Mouse (Mus musculus) forebrain, embryonic 12.5 days (tissue): ENCODE measurements around the gene Scube1. TPM values are rescaled to one million over a fixed set of nuclear protein-coding genes. Genes with fewer than 3 reads are reported as not detected.

ENCODE experiments used
- ATAC-seq: fragments of 200-750 bp; cut with Nextera tagmentation; 2 replicates; pipeline ENCODE4 v1.8.0; 2017; ENCODE audit warnings: moderate TSS enrichment; ENCODE audit not compliant: low FRiP score
- H3K27ac ChIP-seq: fragments of 300-500 bp; sonication (generic); 2 replicates; pipeline ENCODE4 v1.5.1; 2016; ENCODE audit warnings: mild to moderate bottlenecking
- H3K27me3 ChIP-seq: fragments of 300-500 bp; sonication (generic); 2 replicates; pipeline ENCODE4 v1.6.1; 2016; ENCODE audit warnings: mild to moderate bottlenecking
- H3K36me3 ChIP-seq: fragments of 300-500 bp; sonication (generic); replicated peaks from 2 replicates; pipeline ENCODE4 v1.6.1; 2016; ENCODE audit warnings: mild to moderate bottlenecking
- H3K4me1 ChIP-seq: fragments of 300-500 bp; sonication (generic); 2 replicates; pipeline ENCODE4 v1.6.1; 2016
- H3K4me2 ChIP-seq: fragments of 300-500 bp; sonication (generic); 2 replicates; pipeline ENCODE4 v1.6.1; 2016; ENCODE audit warnings: mild to moderate bottlenecking, moderate library complexity
- H3K4me3 ChIP-seq: fragments of 300-500 bp; sonication (generic); replicated peaks from 2 replicates; pipeline ENCODE4 v1.5.1; 2016; ENCODE audit warnings: mild to moderate bottlenecking
- H3K9ac ChIP-seq: fragments of 300-500 bp; sonication (generic); 2 replicates; pipeline ENCODE4 v1.6.1; 2016; ENCODE audit warnings: mild to moderate bottlenecking
- H3K9me3 ChIP-seq: fragments of 300-500 bp; sonication (generic); 2 replicates; pipeline ENCODE4 v1.6.1; 2016
- WGBS: fragments of 180-500 bp; shearing (Covaris S2); methylation state at CpG from one replicate; pipeline ENCODE4 v1.1.7; 2016; 5-methylcytosine and 5-hydroxymethylcytosine counted together
- polyA plus RNA-seq: library from polyadenylated mRNA; unstranded; fragments of >200 nt; fragmentation: Nextera tagmentation; extraction: Ambion mirVana; gene quantifications from 2 replicates; pipeline ENCODE4 v1.2.1, GENCODE M21; 2016

Gene Scube1
- polyA plus RNA-seq, 1 experiment from 2014 or later, result 17.9 TPM

GRCm38 (mm10) chr15:83606216-83606615, 118.6 kb downstream of the Scube1 start:
- H3K4me3 ChIP-seq, result no peak overlapping the region
- no peaks in the 10 kb centered on the region for H3K9me3 ChIP-seq
- no peaks in the 10 kb centered on the region for H3K4me1 ChIP-seq
- no peak for ATAC-seq
- no peak overlapping the region for H3K4me2 ChIP-seq
- 97% methylated on average over 11 of the region's 11 CpGs for WGBS
- no peak overlapping the region for H3K27ac ChIP-seq
- H3K9ac ChIP-seq, result no peak overlapping the region
- peaks cover 3% of the 10 kb centered on the region; the same call in 1 of the 2 replicates for H3K36me3 ChIP-seq
- no peaks in the 10 kb centered on the region for H3K27me3 ChIP-seq

GRCm38 (mm10) chr15:83603426-83603825, 121.4 kb downstream of the Scube1 start:
- H3K4me2 ChIP-seq, result no peak overlapping the region
- no peaks in the 10 kb centered on the region for H3K4me1 ChIP-seq
- no peak overlapping the region for H3K4me3 ChIP-seq
- H3K27me3 ChIP-seq, result no peaks in the 10 kb centered on the region
- 91% methylated on average over 7 of the region's 7 CpGs for WGBS
- H3K36me3 ChIP-seq, result peaks cover 3% of the 10 kb centered on the region; the same call in 1 of the 2 replicates
- no peak overlapping the region for H3K9ac ChIP-seq
- no peaks in the 10 kb centered on the region for H3K9me3 ChIP-seq
- H3K27ac ChIP-seq, result no peak overlapping the region
- ATAC-seq, result no peak

DNA sequence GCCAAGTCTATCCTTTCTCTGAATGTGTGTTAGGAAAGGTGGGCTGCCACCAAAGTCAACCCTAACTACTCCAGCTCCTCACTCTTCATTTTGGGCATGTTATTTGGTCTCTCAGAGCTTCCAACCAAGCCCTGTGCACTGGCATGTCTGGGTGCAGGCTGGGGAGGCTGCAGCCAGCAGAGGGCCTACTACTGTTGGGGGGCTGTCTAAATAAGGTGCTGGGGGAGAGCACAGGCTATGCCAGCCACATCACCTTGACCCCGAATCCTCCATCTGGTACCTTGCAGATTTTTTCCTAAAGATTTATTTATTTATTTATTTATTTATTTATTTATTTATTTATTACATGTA, 121.8 kb downstream of the Scube1 start:
- no peak for ATAC-seq
- H3K4me3 ChIP-seq, result no peak overlapping the region
- 93% methylated on average over 1 of the region's 1 CpGs for WGBS

DNA sequence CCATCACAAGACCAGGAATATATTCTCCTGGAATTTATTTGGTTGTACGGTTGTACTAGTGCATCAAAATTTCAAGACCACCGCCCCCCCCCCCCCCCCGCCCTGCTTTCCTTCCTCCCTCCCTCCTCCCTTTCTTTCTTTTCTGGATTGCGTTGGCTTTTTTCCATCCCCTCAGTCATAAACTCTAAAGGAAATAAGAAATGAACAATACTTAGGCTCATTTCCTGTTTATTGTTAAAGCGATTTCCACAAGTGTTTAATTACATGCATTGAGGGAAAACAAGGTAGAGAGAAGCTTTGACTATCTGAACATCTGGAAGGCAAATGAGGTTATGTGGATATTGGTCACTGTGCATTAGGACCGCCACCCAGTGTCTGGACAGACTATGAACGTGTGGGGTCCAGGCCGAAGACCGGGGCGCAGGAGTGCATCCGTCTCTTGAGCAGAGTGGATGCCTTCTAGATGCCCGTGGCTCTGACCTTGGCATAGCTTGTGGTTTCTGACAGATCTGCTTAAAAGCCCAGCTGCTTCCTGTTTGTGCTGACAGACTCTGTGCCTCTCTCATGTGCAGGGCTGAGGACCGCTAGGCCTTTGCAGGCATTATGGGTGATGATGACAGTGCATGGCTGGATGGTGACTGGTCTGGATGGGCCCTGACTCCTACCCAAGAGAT, 122.3 kb downstream of the Scube1 start:
- no peak overlapping the region for H3K4me3 ChIP-seq
- H3K27me3 ChIP-seq, result no peaks in the 10 kb centered on the region
- no peak overlapping the region for H3K9ac ChIP-seq
- H3K36me3 ChIP-seq, result peaks cover 1% of the 10 kb centered on the region; the same call in 1 of the 2 replicates
- WGBS, result 83% methylated on average over 13 of the region's 13 CpGs
- no peaks in the 10 kb centered on the region for H3K9me3 ChIP-seq
- no peaks in the 10 kb centered on the region for H3K4me1 ChIP-seq
- 0 out of 2 replicates have a peak overlapping the region, but pooled peaks have one; percentile 2 for H3K27ac ChIP-seq
- ATAC-seq, result no peak
- no peak overlapping the region for H3K4me2 ChIP-seq

More for the DNA sequence above, 121.8 kb downstream of the Scube1 start:
- Histone ChIP-seq H3K4me2 (no peak overlapping the region), H3K4me1 (no peaks in the 10 kb centered on the region), H3K9me3 (no peaks in the 10 kb centered on the region), H3K27me3 (no peaks in the 10 kb centered on the region), H3K36me3 (peaks cover 3% of the 10 kb centered on the region; the same call in 1 of the 2 replicates), H3K9ac (no peak overlapping the region), H3K27ac (no peak overlapping the region)

GRCm38 (mm10) chr15:83601185-83601584, 123.6 kb downstream of the Scube1 start:
- Histone ChIP-seq H3K27me3 (no peaks in the 10 kb centered on the region), H3K4me1 (no peaks in the 10 kb centered on the region), H3K4me2 (no peak overlapping the region), H3K9ac (no peak overlapping the region), H3K36me3 (no peaks in the 10 kb centered on the region; the same call in 1 of the 2 replicates), H3K27ac (no peak overlapping the region), H3K4me3 (no peak overlapping the region), H3K9me3 (no peaks in the 10 kb centered on the region)
- WGBS, result 78% methylated on average over 4 of the region's 4 CpGs
- ATAC-seq, result no peak

- ATAC-seq, result no peak
- peaks cover 22% of the 10 kb centered on the region for H3K4me1 ChIP-seq
- no peak overlapping the region for H3K4me3 ChIP-seq
- no peak overlapping the region for H3K4me2 ChIP-seq
- no peaks in the 10 kb centered on the region for H3K27me3 ChIP-seq
- no peak overlapping the region for H3K9ac ChIP-seq
- H3K36me3 ChIP-seq, result peaks cover 3% of the 10 kb centered on the region; the same call in 1 of the 2 replicates
- H3K27ac ChIP-seq, result no peak overlapping the region
- 88% methylated on average over 4 of the region's 4 CpGs for WGBS
- no peaks in the 10 kb centered on the region for H3K9me3 ChIP-seq
Measured at GRCm38 (mm10) chr15:83596833-83597232, 128.0 kb downstream of the Scube1 start.

DNA sequence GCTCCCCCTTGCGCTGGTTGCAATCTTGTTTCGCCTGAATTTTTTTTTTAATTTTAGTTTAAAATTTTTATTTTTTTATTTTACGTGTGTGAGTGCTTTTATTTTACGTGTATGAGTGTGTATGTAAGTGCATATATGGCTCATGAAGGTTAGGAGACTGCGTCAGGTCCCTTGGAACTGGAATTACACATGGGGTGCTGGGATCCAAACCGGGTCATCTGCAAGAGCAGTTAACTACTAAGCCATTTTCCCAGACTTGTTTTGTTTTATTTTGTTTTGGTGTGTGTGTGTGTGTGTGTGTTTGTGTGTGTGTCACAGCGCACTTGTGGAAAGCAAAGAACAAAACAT, 129.5 kb downstream of the Scube1 start:
- no peak overlapping the region for H3K27ac ChIP-seq

GRCm38 (mm10) chr15:83594513-83595363, 130.1 kb downstream of the Scube1 start, which contains the start of gene Ttll12:
Gene Ttll12, minus strand, starts transcription at chr15:83595157.
- Histone ChIP-seq H3K36me3 (peaks cover 6% of the 10 kb centered on the region), H3K4me3 (peak within 1 kb of the TSS; percentile 72), H3K4me2 (peak within 1 kb of the TSS; percentile 93), H3K27ac (peak within 1 kb of the TSS; percentile 66), H3K27me3 (no peaks in the 10 kb centered on the region), H3K4me1 (peaks cover 22% of the 10 kb centered on the region), H3K9me3 (no peaks in the 10 kb centered on the region), H3K9ac (peak within 1 kb of the TSS; percentile 77)
- ATAC-seq, result peak; percentile 96
- WGBS, result under 1% methylated on average over 68 of the region's 68 CpGs

More for the DNA sequence above, 129.5 kb downstream of the Scube1 start:
- peak; percentile 61 for ATAC-seq
- Histone ChIP-seq H3K9ac (peak overlapping the region; percentile 5; the same call in 1 of the 2 replicates), H3K4me2 (peak overlapping the region; percentile 93), H3K36me3 (peaks cover 6% of the 10 kb centered on the region), H3K27me3 (no peaks in the 10 kb centered on the region), H3K9me3 (no peaks in the 10 kb centered on the region), H3K4me3 (peak overlapping the region; percentile 72), H3K4me1 (peaks cover 22% of the 10 kb centered on the region)
- WGBS, result 41% methylated on average over 7 of the region's 7 CpGs

DNA sequence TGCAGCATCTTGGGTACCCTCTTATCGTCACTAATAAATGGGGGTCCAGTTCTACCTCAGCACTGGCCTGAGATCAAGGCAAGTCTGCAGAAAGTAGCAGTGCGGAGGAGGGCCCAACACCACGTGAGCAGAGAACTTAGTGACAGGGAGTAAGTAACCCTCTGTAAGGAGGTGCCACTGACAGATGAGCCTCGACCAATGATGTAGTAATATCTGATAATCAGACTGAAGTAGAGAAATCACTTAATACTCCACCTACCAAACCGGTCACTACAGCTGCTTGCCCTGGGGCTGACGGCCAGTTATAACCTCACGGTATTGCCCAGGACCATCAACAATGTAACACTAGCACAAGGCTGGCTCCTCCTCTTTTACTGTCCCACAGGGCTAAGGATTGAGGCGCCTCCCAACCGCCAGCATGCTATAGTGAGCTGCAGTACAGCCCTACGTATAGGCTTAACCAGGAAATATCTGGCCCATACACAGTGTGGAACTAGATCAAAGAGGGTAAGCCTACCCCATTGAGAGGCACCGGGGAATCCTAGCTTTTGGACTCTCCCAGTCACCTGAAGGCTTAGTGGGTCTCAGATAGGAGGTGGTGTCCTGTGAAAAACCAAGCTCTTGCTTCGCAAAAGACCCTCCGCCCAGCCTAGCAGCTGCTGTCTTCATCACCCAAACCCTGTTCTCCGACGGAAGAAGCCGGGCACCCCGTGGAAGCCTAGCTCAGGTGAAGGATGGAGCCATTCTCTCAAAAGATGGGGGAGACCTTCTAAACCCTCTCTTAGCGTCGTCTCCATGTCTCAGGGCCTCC, 130.9 kb downstream of the Scube1 start:
- Histone ChIP-seq H3K27me3 (no peaks in the 10 kb centered on the region), H3K27ac (peak overlapping the region; percentile 66; the same call in 1 of the 2 replicates), H3K9ac (peak overlapping the region; percentile 77), H3K9me3 (no peaks in the 10 kb centered on the region), H3K4me2 (peak overlapping the region; percentile 93), H3K4me1 (peaks cover 22% of the 10 kb centered on the region), H3K36me3 (peaks cover 9% of the 10 kb centered on the region), H3K4me3 (peak overlapping the region; percentile 72)
- 13% methylated on average over 19 of the region's 19 CpGs for WGBS
- peak; percentile 55; the same call in 1 of the 2 replicates for ATAC-seq

DNA sequence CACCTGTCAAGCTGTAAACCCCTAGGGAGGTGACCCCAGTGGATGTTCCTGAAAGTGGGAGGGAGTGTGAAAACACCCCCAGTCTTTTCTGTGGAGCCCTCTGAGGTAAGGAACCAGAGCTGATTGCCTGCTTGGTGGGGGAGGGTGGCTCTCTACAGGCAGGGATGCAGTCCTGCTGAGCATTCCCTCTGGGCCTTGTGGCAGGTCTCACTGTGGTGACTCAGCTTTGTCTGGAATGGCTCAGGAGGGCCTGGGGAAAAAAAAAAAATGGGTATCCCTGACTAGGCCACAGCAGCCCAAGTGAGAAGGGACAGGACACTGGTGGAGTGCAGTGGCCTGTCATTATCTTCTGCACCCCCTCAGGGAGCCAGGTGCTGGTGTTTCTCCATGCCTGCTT, 131.6 kb downstream of the Scube1 start:
- no peak for ATAC-seq
- peaks cover 13% of the 10 kb centered on the region for H3K36me3 ChIP-seq
- no peak overlapping the region for H3K27ac ChIP-seq
- peak overlapping the region; percentile 77 for H3K9ac ChIP-seq
- peaks cover 22% of the 10 kb centered on the region for H3K4me1 ChIP-seq
- peak overlapping the region; percentile 72; the same call in 1 of the 2 replicates for H3K4me3 ChIP-seq
- no peaks in the 10 kb centered on the region for H3K27me3 ChIP-seq
- no peaks in the 10 kb centered on the region for H3K9me3 ChIP-seq
- peak overlapping the region; percentile 93 for H3K4me2 ChIP-seq

GRCm38 (mm10) chr15:83592260-83593188, 132.3 kb downstream of the Scube1 start:
- Histone ChIP-seq H3K4me1 (peaks cover 22% of the 10 kb centered on the region), H3K4me3 (no peak overlapping the region), H3K27ac (no peak overlapping the region), H3K9ac (peak overlapping the region; percentile 33), H3K36me3 (peaks cover 17% of the 10 kb centered on the region), H3K9me3 (no peaks in the 10 kb centered on the region), H3K27me3 (no peaks in the 10 kb centered on the region), H3K4me2 (peak overlapping the region; percentile 93; the same call in 1 of the 2 replicates)
- 82% methylated on average over 8 of the region's 8 CpGs for WGBS
- ATAC-seq, result no peak
